Mouse (Mus musculus) forebrain, embryonic 13.5 days (tissue): ENCODE measurements at regions not wholly inside any gene's neighbourhood (a gene's known extent, or its start where the extent isn't known, plus 50 kb on each side); places are given as distances from the start of the nearest gene placed in this dataset.
A peak's percentile ranks its signal among the peaks of the same experiment; 100 is the strongest.

Experiments
- ATAC-seq: fragments of 200-750 bp; cut with Nextera tagmentation; 2 replicates; pipeline ENCODE4 v1.8.0; 2017
- H3K27ac ChIP-seq: fragments of 300-500 bp; sonication (generic); 2 replicates; pipeline ENCODE4 v1.5.1; 2015; ENCODE audit warnings: inconsistent platforms, mild to moderate bottlenecking, moderate library complexity
- H3K27me3 ChIP-seq: fragments of 300-500 bp; sonication (generic); 2 replicates; pipeline ENCODE4 v1.6.1; 2015; ENCODE audit warnings: mild to moderate bottlenecking, inconsistent platforms
- H3K36me3 ChIP-seq: fragments of 300-500 bp; sonication (generic); 2 replicates; pipeline ENCODE4 v1.6.1; 2015; ENCODE audit warnings: mild to moderate bottlenecking, inconsistent platforms; ENCODE audit not compliant: poor library complexity, severe bottlenecking
- H3K4me1 ChIP-seq: fragments of 300-500 bp; sonication (generic); 2 replicates; pipeline ENCODE4 v1.6.1; 2015; ENCODE audit warnings: inconsistent platforms
- H3K4me2 ChIP-seq: fragments of 300-500 bp; sonication (generic); 2 replicates; pipeline ENCODE4 v1.6.1; 2015; ENCODE audit warnings: inconsistent platforms, mild to moderate bottlenecking, moderate library complexity
- H3K4me3 ChIP-seq: fragments of 300-500 bp; sonication (generic); 2 replicates; pipeline ENCODE4 v1.5.1; 2015; ENCODE audit warnings: mild to moderate bottlenecking, inconsistent platforms
- H3K9ac ChIP-seq: fragments of 300-500 bp; sonication (generic); 2 replicates; pipeline ENCODE4 v1.6.1; 2015; ENCODE audit warnings: mild to moderate bottlenecking, inconsistent platforms
- H3K9me3 ChIP-seq: fragments of 300-500 bp; sonication (generic); replicated peaks from 2 replicates; pipeline ENCODE4 v1.6.1; 2016; ENCODE audit warnings: inconsistent platforms
- WGBS: fragments of 180-500 bp; shearing (Covaris S2); methylation state at CpG from one replicate; pipeline ENCODE4 v1.1.7; 2015; 5-methylcytosine and 5-hydroxymethylcytosine counted together

DNA sequence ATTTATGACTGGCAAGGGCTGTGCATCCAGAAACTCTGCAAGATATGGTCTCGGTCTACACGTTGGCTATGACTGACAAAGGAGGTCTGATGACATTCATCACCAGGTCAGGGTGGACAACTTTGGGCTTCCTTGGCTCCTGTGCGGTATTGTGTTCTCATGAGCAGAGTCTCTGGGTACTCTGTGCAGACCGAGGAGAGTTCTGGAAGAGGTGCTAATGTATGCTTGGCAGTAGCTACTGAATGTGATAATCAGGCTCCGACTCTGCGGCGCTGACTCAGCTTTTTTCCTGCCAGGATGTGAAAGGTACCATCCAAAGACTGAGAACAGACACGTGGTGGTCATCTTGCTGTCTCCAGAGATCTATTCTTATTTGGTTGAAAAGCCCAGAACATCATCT is 94.5 kb upstream of the Oxgr1 start:
- 79% methylated on average over 8 of the region's 8 CpGs for WGBS
- no peaks in the 10 kb centered on the region for H3K9me3 ChIP-seq
- H3K27ac ChIP-seq: no peak overlapping the region
- H3K27me3 ChIP-seq: no peaks in the 10 kb centered on the region
- ATAC-seq: peak; percentile 30; the same call in 1 of the 2 replicates
- no peak overlapping the region for H3K4me2 ChIP-seq
- H3K9ac ChIP-seq: no peak overlapping the region
- H3K4me1 ChIP-seq: peaks cover 8% of the 10 kb centered on the region; the same call in 1 of the 2 replicates
- no peak overlapping the region for H3K4me3 ChIP-seq
- H3K36me3 ChIP-seq: no peaks in the 10 kb centered on the region

DNA sequence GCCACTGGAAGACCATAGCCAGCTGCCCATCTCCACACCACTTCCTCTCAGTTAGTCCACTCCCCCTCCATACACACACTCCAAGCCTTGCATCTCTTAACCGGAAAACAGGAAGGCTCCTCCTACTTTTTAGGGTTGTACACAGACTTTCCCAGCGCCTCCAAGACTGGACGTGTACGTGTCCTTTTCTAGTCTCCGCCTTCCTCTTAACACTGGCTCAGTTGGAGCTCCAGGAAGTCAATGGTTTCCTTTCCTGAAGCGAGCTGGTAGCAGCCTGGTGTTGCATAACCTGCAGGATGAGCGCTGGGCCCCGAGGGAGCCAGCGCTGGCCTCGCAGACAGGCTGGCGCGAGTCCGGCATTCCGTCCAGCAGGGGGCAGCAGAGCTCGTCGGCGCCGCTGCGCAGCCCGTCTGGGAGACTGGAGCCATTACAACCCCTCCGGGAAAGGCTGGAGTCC is 95.5 kb upstream of the Oxgr1 start:
- H3K9ac ChIP-seq: no peak overlapping the region
- WGBS: 2% methylated on average over 21 of the region's 21 CpGs

DNA sequence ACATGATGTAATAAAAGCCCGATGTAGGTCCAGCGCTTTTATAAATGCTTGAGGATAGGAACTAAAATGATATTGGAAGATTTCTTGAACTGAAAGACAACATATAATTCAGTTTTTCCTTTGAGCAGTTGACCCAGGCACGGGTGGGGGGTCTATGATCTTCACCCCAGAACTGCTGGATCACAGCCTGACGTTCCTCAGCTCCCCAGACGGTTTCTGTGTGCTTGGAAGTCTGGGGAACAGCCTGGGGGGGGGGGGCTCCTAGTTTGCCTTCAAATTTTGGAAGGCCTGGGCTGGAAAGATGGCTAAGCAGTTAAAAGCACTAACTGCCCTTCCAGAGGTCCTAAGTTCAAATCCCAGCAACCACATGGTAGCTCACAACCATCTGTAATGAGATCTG is 96.3 kb upstream of the Oxgr1 start:
- Histone ChIP-seq H3K4me3 (no peak overlapping the region), H3K27me3 (no peaks in the 10 kb centered on the region), H3K4me1 (peaks cover 8% of the 10 kb centered on the region; the same call in 1 of the 2 replicates), H3K9me3 (no peaks in the 10 kb centered on the region), H3K36me3 (no peaks in the 10 kb centered on the region), H3K9ac (no peak overlapping the region), H3K27ac (no peak overlapping the region), H3K4me2 (no peak overlapping the region)
- ATAC-seq: no peak
- WGBS: 75% methylated on average over 5 of the region's 5 CpGs

More for the DNA sequence above, 95.5 kb upstream of the Oxgr1 start:
- Histone ChIP-seq H3K27me3 (no peaks in the 10 kb centered on the region), H3K4me2 (peak overlapping the region; percentile 52), H3K4me1 (peaks cover 8% of the 10 kb centered on the region; the same call in 1 of the 2 replicates), H3K4me3 (peak overlapping the region; percentile 21), H3K27ac (no peak overlapping the region), H3K9me3 (no peaks in the 10 kb centered on the region), H3K36me3 (no peaks in the 10 kb centered on the region)
- ATAC-seq: peak; percentile 91

DNA sequence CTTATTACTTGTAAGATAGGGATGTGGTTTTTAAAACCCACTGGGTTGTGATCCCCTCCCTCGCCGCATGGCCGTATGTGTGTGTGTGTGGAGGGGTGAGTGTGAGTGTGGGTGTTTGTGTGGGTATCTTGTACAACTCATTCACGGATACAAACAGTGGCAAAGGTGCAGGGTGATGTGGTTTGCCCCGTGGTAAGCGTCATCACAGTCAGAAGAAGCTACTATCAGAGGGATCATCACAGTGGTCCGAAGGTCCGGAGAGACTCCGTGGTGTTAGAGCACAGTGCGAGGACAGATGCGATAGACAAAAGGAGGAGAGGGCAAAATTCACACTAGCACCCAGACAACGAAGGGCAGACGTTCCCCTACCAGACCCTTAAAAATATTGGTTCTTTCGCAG is 97.0 kb upstream of the Oxgr1 start:
- WGBS: 91% methylated on average over 14 of the region's 14 CpGs
- H3K27ac ChIP-seq: no peak overlapping the region
- no peak for ATAC-seq
- no peak overlapping the region for H3K4me3 ChIP-seq
- no peaks in the 10 kb centered on the region for H3K9me3 ChIP-seq
- no peak overlapping the region for H3K9ac ChIP-seq
- no peaks in the 10 kb centered on the region for H3K36me3 ChIP-seq
- H3K4me1 ChIP-seq: peaks cover 8% of the 10 kb centered on the region; the same call in 1 of the 2 replicates
- no peaks in the 10 kb centered on the region for H3K27me3 ChIP-seq
- no peak overlapping the region for H3K4me2 ChIP-seq

DNA sequence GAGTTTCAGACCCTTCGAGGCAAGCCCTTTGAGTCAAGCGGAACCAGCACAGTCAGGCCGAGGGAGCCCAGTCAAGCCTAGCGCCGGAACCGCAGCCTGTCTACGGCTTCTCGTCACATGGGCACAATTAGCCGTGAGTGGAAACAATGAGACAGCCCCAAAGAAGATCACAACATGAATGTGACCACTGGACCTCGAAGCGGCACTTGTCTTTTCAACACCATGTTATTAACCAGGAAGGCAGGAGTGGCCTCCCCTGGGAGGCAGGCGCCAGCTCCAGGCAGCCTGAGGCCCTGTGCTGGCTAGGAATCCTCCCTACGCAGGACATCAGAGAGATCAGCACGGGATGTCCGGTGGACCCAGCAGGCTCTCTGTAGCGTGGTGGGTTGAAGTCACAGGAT is 97.4 kb upstream of the Oxgr1 start:
- Histone ChIP-seq H3K27me3 (no peaks in the 10 kb centered on the region), H3K4me2 (no peak overlapping the region), H3K9ac (no peak overlapping the region), H3K27ac (no peak overlapping the region), H3K36me3 (no peaks in the 10 kb centered on the region), H3K4me3 (no peak overlapping the region), H3K4me1 (peaks cover 8% of the 10 kb centered on the region; the same call in 1 of the 2 replicates), H3K9me3 (no peaks in the 10 kb centered on the region)
- no peak for ATAC-seq
- 42% methylated on average over 16 of the region's 16 CpGs for WGBS

DNA sequence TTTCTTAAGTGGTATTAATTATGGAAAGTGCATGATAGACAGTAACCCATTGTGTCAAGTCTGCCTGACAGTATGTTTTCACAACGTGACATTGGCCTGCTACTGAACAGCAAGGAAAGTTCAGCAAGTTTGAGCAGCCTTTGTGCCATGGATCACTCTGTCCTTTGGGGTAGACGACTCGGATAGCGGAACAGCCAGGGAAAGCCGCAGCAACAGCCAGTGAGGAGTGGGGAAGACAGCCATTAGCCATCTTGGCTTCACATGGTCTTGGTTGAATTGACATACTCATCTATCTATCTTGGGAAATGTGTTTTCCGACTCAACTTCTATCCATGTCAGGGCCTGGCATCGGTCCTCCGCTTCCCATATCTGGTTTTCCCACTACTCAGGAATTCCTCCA is 98.0 kb upstream of the Oxgr1 start:
- H3K4me3 ChIP-seq: no peak overlapping the region

DNA sequence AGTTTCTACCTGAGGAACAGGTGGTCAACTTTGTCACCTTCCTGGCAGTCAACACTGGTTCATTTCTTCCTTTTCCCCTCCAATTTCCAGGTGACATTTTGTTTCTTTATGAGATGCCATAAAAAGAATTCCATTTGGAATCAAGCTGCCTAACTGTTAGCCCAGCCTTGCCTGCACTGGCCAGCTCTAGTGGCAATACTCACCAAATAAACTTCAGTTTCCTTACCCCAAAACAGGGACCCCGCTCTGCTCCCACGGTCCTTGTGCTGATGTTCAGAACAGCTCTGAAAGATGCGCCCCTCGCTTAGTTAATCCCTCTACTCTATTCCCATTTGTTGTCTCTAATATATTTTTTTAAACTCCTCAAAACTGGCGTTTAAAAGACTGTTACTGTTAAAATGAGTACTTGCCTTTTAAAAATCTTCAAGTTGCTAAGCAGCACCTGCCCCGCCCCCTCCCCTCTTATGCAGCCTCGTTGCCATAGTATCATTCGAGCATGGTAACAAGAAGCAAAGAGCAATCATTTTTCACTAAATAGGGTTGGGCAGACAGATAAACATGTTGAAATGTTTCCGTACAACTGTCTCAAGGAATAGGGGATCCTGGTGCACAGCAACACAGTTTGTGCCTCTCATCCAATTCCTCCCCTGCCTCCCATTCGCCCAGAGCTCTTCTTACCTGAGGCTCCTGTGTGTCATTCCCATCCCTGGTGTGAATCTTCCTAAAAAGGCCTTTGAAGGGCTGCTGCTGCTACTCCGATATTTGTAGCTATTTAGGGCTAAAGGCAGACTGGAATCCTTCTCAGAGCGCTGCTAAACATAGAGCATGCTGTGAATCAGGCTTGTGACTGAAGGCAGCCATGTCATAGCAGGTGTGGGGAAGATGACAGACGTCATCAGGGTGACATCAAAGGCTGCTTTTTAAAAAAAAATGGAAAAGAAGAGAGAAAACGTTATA is 98.8 kb upstream of the Oxgr1 start:
- no peak for ATAC-seq
- 71% methylated on average over 14 of the region's 14 CpGs for WGBS

More for the DNA sequence above, 98.0 kb upstream of the Oxgr1 start:
- 91% methylated on average over 8 of the region's 8 CpGs for WGBS
- Histone ChIP-seq H3K27ac (no peak overlapping the region), H3K9ac (no peak overlapping the region), H3K4me1 (peaks cover 8% of the 10 kb centered on the region; the same call in 1 of the 2 replicates), H3K9me3 (no peaks in the 10 kb centered on the region), H3K4me2 (no peak overlapping the region), H3K36me3 (no peaks in the 10 kb centered on the region), H3K27me3 (no peaks in the 10 kb centered on the region)
- no peak for ATAC-seq

DNA sequence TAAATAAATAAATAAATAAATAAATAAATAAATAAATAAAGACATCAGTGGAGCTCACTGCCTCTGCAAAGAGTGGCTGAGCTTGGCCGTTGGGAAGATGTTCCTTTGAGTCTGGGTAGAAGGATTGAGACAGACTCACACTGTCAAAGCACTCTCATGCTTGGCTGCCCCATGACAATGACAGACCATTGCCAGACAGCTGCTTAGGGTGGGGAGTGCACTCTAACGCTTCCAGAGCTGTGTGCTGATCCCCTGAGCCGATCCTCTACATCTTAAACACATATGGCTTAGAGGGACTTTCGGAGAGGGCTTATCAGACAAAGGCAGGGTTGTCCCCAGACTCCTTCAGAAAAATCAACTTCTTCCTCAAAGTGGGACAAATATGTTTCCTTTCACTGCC is 100.0 kb upstream of the Oxgr1 start:
- WGBS: 10% methylated on average over 4 of the region's 4 CpGs
- H3K9ac ChIP-seq: no peak overlapping the region
- ATAC-seq: no peak

More for the DNA sequence above, 98.8 kb upstream of the Oxgr1 start:
- H3K4me3 ChIP-seq: no peak overlapping the region
- H3K9me3 ChIP-seq: no peaks in the 10 kb centered on the region
- no peak overlapping the region for H3K9ac ChIP-seq
- H3K4me1 ChIP-seq: peaks cover 8% of the 10 kb centered on the region; the same call in 1 of the 2 replicates
- no peak overlapping the region for H3K4me2 ChIP-seq
- no peaks in the 10 kb centered on the region for H3K27me3 ChIP-seq
- H3K27ac ChIP-seq: no peak overlapping the region
- H3K36me3 ChIP-seq: no peaks in the 10 kb centered on the region

DNA sequence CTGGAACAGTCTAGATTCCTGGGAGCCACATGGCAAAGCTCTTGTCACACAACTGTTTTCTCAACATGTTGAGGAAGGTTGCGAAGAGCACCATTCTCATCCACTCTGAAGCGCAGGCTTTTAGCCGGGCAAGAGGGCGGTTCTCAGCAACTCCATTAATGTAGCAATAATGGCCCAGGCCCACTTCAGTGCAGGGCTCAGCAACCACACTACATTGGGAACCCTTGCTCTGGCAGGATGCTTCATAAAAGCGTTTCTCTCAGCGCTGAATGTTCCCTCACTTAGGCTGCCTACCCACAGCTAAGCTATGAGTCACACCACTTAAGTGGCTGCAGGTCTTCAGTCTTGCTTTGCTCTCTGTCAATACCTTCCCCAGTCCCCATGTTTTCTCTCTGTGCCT is 102.2 kb upstream of the Oxgr1 start:
- WGBS: 80% methylated on average over 6 of the region's 6 CpGs

More for the DNA sequence above, 100.0 kb upstream of the Oxgr1 start:
- Histone ChIP-seq H3K27ac (no peak overlapping the region), H3K27me3 (no peaks in the 10 kb centered on the region), H3K4me1 (peaks cover 8% of the 10 kb centered on the region; the same call in 1 of the 2 replicates), H3K4me3 (no peak overlapping the region), H3K9me3 (no peaks in the 10 kb centered on the region), H3K36me3 (no peaks in the 10 kb centered on the region), H3K4me2 (no peak overlapping the region)

DNA sequence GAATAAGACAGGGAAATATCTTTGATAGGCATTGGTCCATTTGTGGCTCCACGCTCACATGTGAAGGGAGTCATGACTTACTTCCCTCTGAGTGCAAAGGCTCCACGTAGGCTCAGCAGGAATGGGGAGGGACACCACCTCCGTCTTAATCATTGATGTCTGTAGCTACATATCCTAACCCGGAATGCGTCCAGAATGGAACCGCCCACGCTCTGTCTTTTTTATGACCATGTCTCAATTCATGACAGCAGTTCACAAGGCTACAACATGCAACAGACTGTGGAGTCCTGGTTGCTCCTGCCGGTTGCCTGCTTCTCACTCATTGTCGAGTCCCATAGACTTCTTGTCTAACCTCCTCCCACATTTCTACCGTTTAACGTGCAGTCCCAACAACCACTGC is 104.1 kb upstream of the Oxgr1 start:
- ATAC-seq: no peak
- H3K4me2 ChIP-seq: no peak overlapping the region
- H3K9me3 ChIP-seq: no peaks in the 10 kb centered on the region
- 92% methylated on average over 11 of the region's 11 CpGs for WGBS
- no peaks in the 10 kb centered on the region for H3K27me3 ChIP-seq
- H3K9ac ChIP-seq: no peak overlapping the region
- no peak overlapping the region for H3K4me3 ChIP-seq
- H3K4me1 ChIP-seq: peaks cover 2% of the 10 kb centered on the region; the same call in 1 of the 2 replicates
- H3K27ac ChIP-seq: no peak overlapping the region
- no peaks in the 10 kb centered on the region for H3K36me3 ChIP-seq

More for the DNA sequence above, 102.2 kb upstream of the Oxgr1 start:
- Histone ChIP-seq H3K4me2 (no peak overlapping the region), H3K4me3 (no peak overlapping the region), H3K4me1 (peaks cover 8% of the 10 kb centered on the region; the same call in 1 of the 2 replicates), H3K27me3 (no peaks in the 10 kb centered on the region), H3K9me3 (no peaks in the 10 kb centered on the region), H3K9ac (no peak overlapping the region), H3K36me3 (no peaks in the 10 kb centered on the region), H3K27ac (no peak overlapping the region)
- no peak for ATAC-seq

DNA sequence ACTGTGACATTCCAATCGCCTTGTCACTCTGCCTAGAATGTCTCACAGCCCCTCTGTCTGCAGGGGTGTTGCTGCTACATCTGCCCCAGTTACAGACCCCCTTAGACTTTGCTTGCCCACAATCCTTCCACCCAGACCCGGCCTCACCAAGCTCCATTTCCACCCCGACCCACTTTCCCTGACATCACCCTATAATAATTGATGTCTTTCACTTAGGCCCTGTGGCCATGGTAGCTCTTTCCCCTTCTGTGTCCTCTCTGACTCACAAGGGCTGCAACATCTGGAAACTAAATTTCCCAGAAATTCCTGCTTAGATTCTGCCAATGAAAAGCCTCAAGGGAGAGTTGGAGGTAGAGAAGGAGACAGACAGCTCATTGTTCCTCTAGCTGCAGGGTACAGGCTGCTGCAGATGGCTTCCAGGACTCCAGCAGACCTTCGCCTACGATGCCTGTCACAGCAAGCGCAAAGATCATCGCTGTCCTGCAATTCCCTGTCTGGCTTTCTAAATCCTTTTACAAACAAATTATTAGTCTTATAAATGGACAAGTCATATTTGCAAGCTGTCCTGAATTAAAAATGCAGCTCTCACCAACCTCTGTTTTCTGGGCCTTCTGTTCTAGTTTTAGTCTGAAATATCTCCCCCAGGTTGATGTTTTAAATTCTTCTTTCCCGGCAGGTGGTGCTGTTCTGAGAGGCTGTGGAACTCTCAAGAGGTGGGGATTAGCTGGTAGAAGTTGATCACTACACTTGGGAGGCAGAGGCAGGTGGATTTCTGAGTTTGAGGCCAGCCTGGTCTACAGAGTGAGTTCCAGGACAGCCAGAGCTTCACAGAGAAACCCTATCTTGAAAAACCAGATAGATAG is 104.9 kb upstream of the Oxgr1 start:
- ATAC-seq: no peak

DNA sequence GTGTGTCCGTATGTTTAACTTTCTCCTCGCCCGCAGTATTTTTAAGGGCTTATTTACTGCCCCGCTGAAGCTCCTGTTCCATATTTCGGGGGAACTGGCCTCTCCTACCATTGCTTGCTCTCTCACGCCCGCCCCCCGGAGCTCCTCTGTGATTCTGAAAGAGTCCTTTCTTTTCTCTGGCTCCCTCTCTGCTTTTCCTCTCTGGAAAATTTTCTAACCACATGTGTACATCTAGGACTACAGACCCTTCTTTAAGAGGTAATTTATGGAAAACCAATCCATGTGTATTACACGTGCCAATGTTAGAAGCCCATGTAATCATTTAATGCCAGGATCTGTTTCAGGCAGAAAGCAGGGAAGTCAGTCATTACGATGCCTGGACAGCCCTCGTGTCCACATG is 106.6 kb upstream of the Oxgr1 start:
- ATAC-seq: no peak
- H3K4me1 ChIP-seq: no peaks in the 10 kb centered on the region
- no peaks in the 10 kb centered on the region for H3K36me3 ChIP-seq
- H3K9me3 ChIP-seq: no peaks in the 10 kb centered on the region
- no peaks in the 10 kb centered on the region for H3K27me3 ChIP-seq
- H3K4me3 ChIP-seq: no peak overlapping the region
- no peak overlapping the region for H3K4me2 ChIP-seq
- WGBS: 89% methylated on average over 11 of the region's 11 CpGs
- H3K9ac ChIP-seq: no peak overlapping the region
- no peak overlapping the region for H3K27ac ChIP-seq

More for the DNA sequence above, 104.9 kb upstream of the Oxgr1 start:
- Histone ChIP-seq H3K27ac (no peak overlapping the region), H3K36me3 (no peaks in the 10 kb centered on the region), H3K9me3 (no peaks in the 10 kb centered on the region), H3K4me1 (no peaks in the 10 kb centered on the region), H3K4me3 (no peak overlapping the region), H3K4me2 (no peak overlapping the region), H3K9ac (no peak overlapping the region), H3K27me3 (no peaks in the 10 kb centered on the region)
- 86% methylated on average over 8 of the region's 8 CpGs for WGBS
